Mouse (Mus musculus) liver, postnatal 0 days (tissue): Measurements from ENCODE around the gene Gtpbp6. TPM values are rescaled to one million over a fixed set of nuclear protein-coding genes. Genes with fewer than 3 reads are reported as not detected.
A peak's percentile ranks its signal among the peaks of the same experiment; 100 is the strongest.
"Not testable (repeated sequence)": the region's sequence is repeated elsewhere in the genome, so short reads cannot be mapped to it uniquely, and the experiment has no call there.

Source experiments
- ATAC-seq: fragments of 200-750 bp; cut with Nextera tagmentation; 2 replicates; pipeline ENCODE4 v1.8.0; 2017; ENCODE audit warnings: mild to moderate bottlenecking, moderate library complexity
- DNase-seq: peaks from one replicate; pipeline ENCODE4 v3.0.0-alpha.2; 2016
- H3K27ac ChIP-seq: fragments of 300-500 bp; sonication (generic); 2 replicates; pipeline ENCODE4 v1.5.1; 2014; ENCODE audit warnings: antibody characterized with exemption, moderate library complexity, mild to moderate bottlenecking, low read depth
- H3K27me3 ChIP-seq: fragments of 300-500 bp; sonication (generic); 2 replicates; pipeline ENCODE4 v1.6.1; 2014; ENCODE audit warnings: low read length, control low read depth, mixed read lengths; ENCODE audit not compliant: insufficient read depth
- H3K36me3 ChIP-seq: fragments of 300-500 bp; sonication (generic); replicated peaks from 2 replicates; pipeline ENCODE4 v1.6.1; 2014; ENCODE audit warnings: mild to moderate bottlenecking, control low read depth, low read length, moderate library complexity, mixed read lengths; ENCODE audit not compliant: insufficient read depth
- H3K4me1 ChIP-seq: fragments of 300-500 bp; sonication (generic); 2 replicates; pipeline ENCODE4 v1.6.1; 2014; ENCODE audit warnings: antibody characterized with exemption, mild to moderate bottlenecking, control low read depth; ENCODE audit not compliant: insufficient read depth
- H3K4me2 ChIP-seq: fragments of 300-500 bp; sonication (generic); 2 replicates; pipeline ENCODE4 v1.6.1; 2014; ENCODE audit warnings: low read depth, mild to moderate bottlenecking, low read length, moderate library complexity, mixed read lengths
- H3K4me3 ChIP-seq: fragments of 300-500 bp; sonication (generic); 2 replicates; pipeline ENCODE4 v1.5.1; 2014; ENCODE audit warnings: low read depth, low read length
- H3K9ac ChIP-seq: fragments of 300-500 bp; sonication (generic); replicated peaks from 2 replicates; pipeline ENCODE4 v1.6.1; 2014; ENCODE audit warnings: mild to moderate bottlenecking, moderate library complexity
- H3K9me3 ChIP-seq: fragments of 300-500 bp; sonication (generic); 2 replicates; pipeline ENCODE4 v1.6.1; 2016; ENCODE audit warnings: mild to moderate bottlenecking, control low read depth, low read length, mixed read lengths
- CTCF ChIP-seq: sonication (generic); IDR thresholded peaks from 2 replicates; pipeline ENCODE4 v1.5.1; 2016; ENCODE audit warnings: antibody characterized with exemption, low read depth
- EP300 ChIP-seq: IDR thresholded peaks from 2 replicates; pipeline ENCODE4 v1.6.1; 2016; ENCODE audit warnings: antibody characterized with exemption, low read depth, mild to moderate bottlenecking
- WGBS: fragments of 180-500 bp; shearing (Covaris S2); extraction: QIAGEN DNeasy Blood & Tissue Kit; methylation state at CpG from one replicate; pipeline ENCODE4 v1.1.7; 2014; ENCODE audit not compliant: insufficient replicate concordance; 5-methylcytosine and 5-hydroxymethylcytosine counted together
- polyA plus RNA-seq: library from polyadenylated mRNA; unstranded; fragments of >200 nt; fragmentation: Nextera tagmentation; extraction: Ambion mirVana; gene quantifications from 2 replicates; pipeline ENCODE4 v1.2.1, GENCODE M21; 2015

Gene Gtpbp6
- polyA plus RNA-seq, 1 experiment from 2014 or later = 7.4 TPM

GRCm38 (mm10) chr5:110136087-110136464 is 28.1 kb upstream of the Gtpbp6 start:
- no peak for ATAC-seq

DNA sequence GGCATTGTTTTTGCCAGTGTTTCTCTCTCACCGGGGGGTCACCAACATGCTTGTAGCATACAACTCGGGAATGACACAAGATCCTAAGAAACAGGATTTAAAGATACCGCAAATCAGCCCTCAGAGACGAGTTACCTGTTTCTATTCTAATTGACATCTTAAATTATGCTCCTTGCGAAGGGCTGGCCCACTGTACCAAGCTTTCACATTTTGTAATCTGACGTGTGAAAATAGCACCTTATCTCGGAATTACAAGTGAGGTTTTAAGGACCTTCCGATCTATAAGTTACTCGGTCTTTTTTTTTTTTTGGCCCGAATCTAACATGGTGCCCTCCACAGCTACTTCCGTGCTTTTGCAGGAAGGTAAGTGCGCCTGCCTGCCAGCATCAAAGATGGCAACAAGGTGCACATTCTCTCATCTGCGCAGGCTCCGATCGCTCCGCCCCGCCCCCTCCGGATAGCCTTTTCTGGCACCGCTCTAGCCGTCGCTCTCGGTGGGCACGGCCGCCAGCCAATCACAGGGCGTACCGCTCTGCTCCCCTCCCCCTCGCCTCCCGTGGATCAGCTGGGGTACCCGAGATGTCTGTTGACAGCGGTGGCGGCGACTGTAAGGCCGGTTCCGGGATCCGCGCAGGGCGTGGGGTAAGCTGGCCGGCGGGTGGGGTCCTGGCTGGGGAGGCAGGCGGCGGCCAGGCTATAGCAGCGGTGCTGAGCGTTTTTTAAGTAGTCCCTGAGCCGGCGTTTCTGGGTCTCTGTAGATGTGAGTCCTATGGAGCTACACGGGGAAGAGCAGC is 27.5 kb upstream of the Gtpbp6 start, which contains the start of gene Chfr:
Chfr (plus strand) TSS at position 550 of the 794 bp plus-strand sequence.
- peak within 1 kb of the TSS; percentile 86 for H3K4me2 ChIP-seq
- TF ChIP-seq CTCF = peak; percentile 27; the same call in 1 of the 2 replicates
- peak; percentile 29; the same call in 1 of the 2 replicates for TF ChIP-seq EP300
- H3K36me3 ChIP-seq = peaks cover 8% of the 10 kb centered on the region
- no peaks in the 10 kb centered on the region for H3K27me3 ChIP-seq
- peak within 1 kb of the TSS; percentile 72 for H3K4me3 ChIP-seq
- H3K9me3 ChIP-seq = peaks cover 10% of the 10 kb centered on the region; the same call in 1 of the 2 replicates
- peak within 1 kb of the TSS; percentile 87 for H3K9ac ChIP-seq
- peak; percentile 100 for ATAC-seq
- H3K27ac ChIP-seq = peak within 1 kb of the TSS; percentile 71
- H3K4me1 ChIP-seq = peaks cover 2% of the 10 kb centered on the region; the same call in 1 of the 2 replicates
- peak; percentile 99 for DNase-seq
- WGBS = 3% methylated on average over 46 of the region's 46 CpGs

More at GRCm38 (mm10) chr5:110136087-110136464, 28.1 kb upstream of the Gtpbp6 start:
- peak overlapping the region; percentile 72 for H3K4me3 ChIP-seq
- no peaks in the 10 kb centered on the region for H3K27me3 ChIP-seq
- WGBS = 5% methylated on average over 18 of the region's 18 CpGs
- peak overlapping the region; percentile 87 for H3K9ac ChIP-seq
- peak overlapping the region; percentile 86 for H3K4me2 ChIP-seq
- H3K36me3 ChIP-seq = peaks cover 13% of the 10 kb centered on the region
- no peak for DNase-seq
- TF ChIP-seq CTCF (no peak), EP300 (no peak)
- peaks cover 10% of the 10 kb centered on the region; the same call in 1 of the 2 replicates for H3K9me3 ChIP-seq
- peak overlapping the region; percentile 71 for H3K27ac ChIP-seq
- peaks cover 2% of the 10 kb centered on the region; the same call in 1 of the 2 replicates for H3K4me1 ChIP-seq

DNA sequence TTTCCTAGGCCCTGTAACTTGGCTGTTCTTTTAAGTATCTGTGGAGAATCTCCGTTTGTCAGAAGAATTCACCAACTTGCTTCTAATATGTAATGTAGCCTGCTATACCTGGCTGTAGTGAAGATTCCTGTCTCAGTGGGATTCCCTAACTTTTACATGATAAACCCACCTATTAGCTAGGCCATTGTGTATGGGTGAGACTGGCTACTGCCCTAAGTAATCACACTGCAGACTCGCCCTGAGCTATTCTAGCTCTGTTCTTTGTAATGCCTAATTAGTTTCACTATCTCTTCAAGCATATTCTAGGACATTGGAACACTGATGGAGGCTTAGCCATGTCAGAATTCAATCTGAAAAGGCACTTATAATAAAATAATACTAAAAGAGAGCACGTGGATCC is 14.4 kb upstream of the Gtpbp6 start:
- not testable (repeated sequence) for DNase-seq, H3K9ac ChIP-seq, H3K4me2 ChIP-seq, H3K4me3 ChIP-seq, H3K4me1 ChIP-seq, H3K36me3 ChIP-seq, H3K9me3 ChIP-seq, H3K27me3 ChIP-seq, H3K27ac ChIP-seq, ATAC-seq
- 76% methylated on average over 3 of the region's 3 CpGs for WGBS

DNA sequence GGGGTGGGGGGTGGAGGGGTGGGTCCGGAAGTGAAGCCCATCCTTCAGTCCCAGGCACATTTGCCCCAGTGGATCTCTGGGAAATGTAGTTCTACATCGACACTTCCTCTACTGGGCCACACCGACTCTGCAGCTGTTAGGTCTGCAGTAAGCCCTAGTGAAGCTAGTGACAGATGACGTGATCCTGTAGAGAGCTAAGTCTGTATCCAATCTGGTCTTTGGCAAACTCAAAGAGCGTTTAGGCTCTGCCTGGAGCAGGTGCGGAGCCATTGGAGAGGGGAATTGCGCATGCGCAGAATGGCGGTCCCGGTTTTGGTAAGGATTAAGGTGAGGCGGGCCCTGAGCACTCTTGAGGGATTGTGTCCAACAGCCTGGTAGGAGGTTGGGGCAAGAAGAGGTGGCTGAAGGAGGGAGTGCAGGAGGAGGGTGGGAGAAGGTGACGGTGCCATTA is 2.0 kb upstream of the Gtpbp6 start, which contains the start of gene Zfp605:
Zfp605 (plus strand) TSS at position 102 of the 451 bp plus-strand sequence.
- Histone ChIP-seq H3K4me1 (peaks cover 21% of the 10 kb centered on the region), H3K27me3 (no peaks in the 10 kb centered on the region), H3K4me2 (peak within 1 kb of the TSS; percentile 85), H3K36me3 (peaks cover 18% of the 10 kb centered on the region), H3K9me3 (no peaks in the 10 kb centered on the region), H3K27ac (peak within 1 kb of the TSS; percentile 46), H3K4me3 (peak within 1 kb of the TSS; percentile 66), H3K9ac (peak within 1 kb of the TSS; percentile 65)
- ATAC-seq = peak; percentile 22
- WGBS = under 1% methylated on average over 12 of the region's 12 CpGs
- no peak for TF ChIP-seq CTCF
- TF ChIP-seq EP300 = no peak
- DNase-seq = peak; percentile 88

- Histone ChIP-seq H3K4me1 (peaks cover 21% of the 10 kb centered on the region), H3K4me2 (peak overlapping the region; percentile 87), H3K36me3 (peaks cover 32% of the 10 kb centered on the region), H3K4me3 (peak overlapping the region; percentile 78), H3K9ac (peak overlapping the region; percentile 77; the same call in 1 of the 2 replicates), H3K27ac (peak overlapping the region; percentile 98), H3K9me3 (no peaks in the 10 kb centered on the region), H3K27me3 (no peaks in the 10 kb centered on the region)
- ATAC-seq (no peak), DNase-seq (no peak)
- WGBS = 1% methylated on average over 7 of the region's 7 CpGs
- TF ChIP-seq CTCF = no peak
- TF ChIP-seq EP300 = no peak
Measured at GRCm38 (mm10) chr5:110108305-110108628, 270 bp upstream of the Gtpbp6 start.

GRCm38 (mm10) chr5:110106901-110107564 is 964 bp downstream of the Gtpbp6 start:
- Histone ChIP-seq H3K4me1 (peaks cover 23% of the 10 kb centered on the region), H3K4me3 (peak overlapping the region; percentile 78), H3K9ac (peak overlapping the region; percentile 77), H3K36me3 (peaks cover 32% of the 10 kb centered on the region), H3K27ac (peak overlapping the region; percentile 98), H3K27me3 (no peaks in the 10 kb centered on the region), H3K9me3 (no peaks in the 10 kb centered on the region), H3K4me2 (peak overlapping the region; percentile 87)
- 24% methylated on average over 36 of the region's 41 CpGs for WGBS
- TF ChIP-seq CTCF = no peak
- no peak for TF ChIP-seq EP300
- no peak for ATAC-seq
- no peak for DNase-seq
